Mouse (Mus musculus) adipocyte (in vitro differentiated cells): ENCODE data around the gene Dlk1.
"Not testable (repeated sequence)": the region's sequence is repeated elsewhere in the genome, so short reads cannot be mapped to it uniquely, and the experiment has no call there.

Experiments
- DNase-seq: peaks from one replicate; pipeline ENCODE4 v3.0.0-alpha.2; 2016; ENCODE audit warnings: low spot score

The Dlk1 gene

GRCm38 (mm10) chr12:109439974-109440373 is 12.6 kb upstream of the Dlk1 start:
- DNase-seq = no peak

- DNase-seq = peak; percentile 50
These were observed 11.3 kb upstream of the Dlk1 start for GRCm38 (mm10) chr12:109441366-109441765.

DNA sequence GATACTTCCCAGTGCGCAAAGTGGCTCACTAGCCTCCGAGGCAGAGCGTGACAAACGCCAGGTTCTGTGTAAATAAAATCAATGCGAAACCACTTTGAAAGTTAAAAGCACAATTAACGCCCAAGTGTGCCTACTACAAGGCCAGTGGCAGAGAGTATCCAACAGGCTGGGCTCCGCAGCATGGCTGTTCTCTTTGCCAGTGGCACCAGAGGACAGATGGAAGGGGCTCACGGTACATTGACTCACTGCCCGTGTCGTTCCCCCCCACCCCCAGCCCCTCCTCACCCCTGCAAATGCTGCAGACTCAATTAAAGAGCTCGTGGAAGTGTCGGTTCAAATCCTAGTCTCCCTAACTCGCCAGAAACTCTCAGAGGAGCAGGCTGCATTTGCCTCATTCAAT is 10.5 kb upstream of the Dlk1 start:
- DNase-seq = no peak

- no peak for DNase-seq
These were observed 9.3 kb upstream of the Dlk1 start for GRCm38 (mm10) chr12:109443276-109443675.

GRCm38 (mm10) chr12:109444999-109445398 is 7.6 kb upstream of the Dlk1 start:
- no peak for DNase-seq

GRCm38 (mm10) chr12:109445499-109446235 is 7.0 kb upstream of the Dlk1 start:
- no peak for DNase-seq

GRCm38 (mm10) chr12:109446236-109446941 is 6.2 kb upstream of the Dlk1 start:
- no peak for DNase-seq

DNA sequence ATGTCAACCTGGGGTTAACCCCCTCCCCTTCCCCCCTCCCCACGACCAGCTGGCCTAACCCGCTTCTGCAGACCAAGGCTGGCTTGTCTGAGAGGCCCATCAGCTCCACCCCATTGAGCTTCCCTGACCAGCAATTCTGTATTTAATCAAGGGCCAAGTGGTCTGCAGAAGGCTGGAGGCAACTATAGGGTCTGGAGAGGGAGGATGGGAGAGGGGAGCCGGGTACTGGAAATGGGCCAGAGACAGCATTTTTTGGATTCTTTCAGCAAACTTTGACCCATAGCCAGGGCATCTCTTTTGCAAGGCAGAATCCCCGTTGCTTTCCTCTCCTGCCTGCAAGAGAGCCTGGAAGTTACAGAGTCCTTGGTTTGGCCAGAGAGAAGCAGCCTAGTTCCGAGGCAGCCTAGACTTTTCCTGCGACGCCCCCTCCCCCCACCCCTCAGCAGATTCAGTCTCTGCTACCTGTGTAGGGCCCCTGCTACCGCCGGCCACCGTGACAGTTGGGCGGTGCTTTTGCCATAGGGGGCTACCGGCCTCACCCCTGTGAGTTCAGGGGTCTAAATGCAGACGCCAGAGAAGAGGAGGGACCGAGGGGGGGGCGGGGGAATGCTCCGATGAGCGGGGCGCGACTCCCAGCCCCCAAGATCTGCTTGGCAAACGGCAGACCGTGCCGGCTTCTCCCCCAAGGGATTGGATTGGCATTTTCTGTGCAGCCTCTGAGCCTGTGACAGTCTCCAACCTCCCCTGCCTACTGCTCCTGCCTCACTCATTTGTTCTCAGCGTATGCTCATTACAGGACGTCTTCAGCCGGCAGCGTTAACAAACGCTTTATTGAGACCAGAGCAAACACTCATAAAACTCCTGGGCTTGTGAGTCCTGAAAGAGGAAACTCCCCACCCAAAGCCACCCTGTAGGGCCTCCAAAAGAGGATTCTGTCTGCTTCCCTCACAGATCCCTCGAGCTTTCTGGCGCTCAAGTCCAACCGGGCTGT is 2.9 kb upstream of the Dlk1 start:
- peak; percentile 11 for DNase-seq

DNA sequence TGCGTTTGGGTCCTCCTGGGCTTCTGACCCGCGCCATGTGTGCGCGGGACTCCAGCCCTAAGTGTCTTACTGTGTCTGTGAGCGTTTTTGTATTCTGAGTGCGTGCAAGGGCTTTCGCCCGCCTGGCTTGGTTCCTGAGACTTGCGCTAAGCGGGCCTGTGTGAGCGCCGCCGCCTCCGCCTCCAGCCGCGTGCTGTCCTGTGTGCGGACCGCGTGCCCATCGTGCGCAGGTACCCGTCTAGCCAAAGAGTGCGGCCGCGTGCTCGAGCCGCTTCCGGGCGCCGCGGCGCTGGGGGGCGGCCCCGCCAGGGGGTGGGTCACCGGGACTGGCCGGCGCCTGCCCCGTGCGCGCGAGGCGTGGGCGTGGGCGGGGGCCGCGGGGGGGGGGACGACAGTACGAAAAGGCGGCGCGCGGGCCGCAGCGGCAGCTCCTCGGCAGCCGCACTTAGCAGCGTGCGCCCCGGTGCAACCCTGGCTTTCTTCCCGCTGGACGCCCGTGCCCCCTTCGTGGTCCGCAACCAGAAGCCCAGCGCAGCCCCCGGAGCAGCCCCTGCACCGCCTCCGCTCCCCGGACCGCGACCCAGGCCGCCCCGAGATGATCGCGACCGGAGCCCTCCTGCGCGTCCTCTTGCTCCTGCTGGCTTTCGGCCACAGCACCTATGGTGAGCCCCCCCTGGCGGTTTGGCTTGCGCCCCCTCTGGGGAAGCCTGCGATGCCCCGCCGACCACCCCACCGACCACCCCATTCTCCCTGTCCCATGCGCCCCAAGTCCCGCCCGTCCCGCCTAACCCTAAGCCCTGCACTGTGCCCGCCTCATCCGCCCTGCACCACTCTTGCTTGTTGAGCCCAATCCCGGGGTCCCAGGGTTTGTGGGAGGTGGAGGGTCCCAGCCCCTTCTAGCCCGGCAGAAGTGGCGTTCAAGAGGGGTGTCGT is 708 bp downstream of the Dlk1 start:
- no peak for DNase-seq

- DNase-seq = no peak
These were observed 1.5 kb downstream of the Dlk1 start for GRCm38 (mm10) chr12:109454137-109454536.

- DNase-seq = no peak
These were observed 4.0 kb downstream of the Dlk1 start for GRCm38 (mm10) chr12:109456531-109457202.

DNA sequence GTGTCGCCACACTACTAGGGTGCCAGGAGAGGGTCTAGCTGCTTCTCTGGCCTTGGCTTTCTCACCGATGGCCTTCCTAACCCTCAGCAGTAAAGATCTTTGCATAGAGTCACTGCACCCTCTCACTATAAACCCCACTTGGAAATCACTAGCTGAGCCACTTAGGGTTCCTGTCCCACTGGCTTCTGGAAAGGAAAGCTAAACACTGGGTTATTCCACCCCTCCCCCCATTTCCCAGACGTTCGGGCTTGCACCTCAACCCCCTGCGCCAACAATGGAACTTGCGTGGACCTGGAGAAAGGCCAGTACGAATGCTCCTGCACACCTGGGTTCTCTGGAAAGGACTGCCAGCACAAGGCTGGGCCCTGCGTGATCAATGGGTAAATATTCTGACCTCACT is 5.2 kb downstream of the Dlk1 start:
- no peak for DNase-seq

- no peak for DNase-seq
These were observed 6.3 kb downstream of the Dlk1 start for GRCm38 (mm10) chr12:109458896-109459295.

- DNase-seq = no peak
These were observed 7.1 kb downstream of the Dlk1 start for GRCm38 (mm10) chr12:109459481-109460401.

- no peak for DNase-seq
These were observed 10.0 kb downstream of the Dlk1 start for GRCm38 (mm10) chr12:109462594-109462993.

DNA sequence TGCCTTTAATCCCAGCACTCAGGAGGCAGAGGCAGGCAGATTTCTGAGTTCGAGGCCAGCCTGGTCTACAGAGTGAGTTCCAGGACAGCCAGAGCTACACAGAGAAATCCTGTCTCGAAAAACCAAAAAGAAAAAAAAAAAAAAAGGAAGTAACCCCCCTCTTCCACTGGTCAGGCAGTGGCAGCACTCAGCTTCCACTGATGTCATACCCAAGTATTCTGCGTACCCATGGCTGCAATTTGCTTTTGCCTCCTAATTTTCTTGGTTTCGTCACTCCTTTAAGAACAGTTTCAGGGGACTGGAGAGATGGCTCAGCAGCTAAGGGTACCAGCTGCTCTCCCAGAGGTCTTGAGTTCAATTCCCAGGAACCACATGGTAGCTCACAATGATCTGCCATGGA is 14.8 kb downstream of the Dlk1 start:
- not testable (repeated sequence) for DNase-seq

- DNase-seq = no peak
These were observed 17.2 kb downstream of the Dlk1 start for GRCm38 (mm10) chr12:109469793-109470192.

DNA sequence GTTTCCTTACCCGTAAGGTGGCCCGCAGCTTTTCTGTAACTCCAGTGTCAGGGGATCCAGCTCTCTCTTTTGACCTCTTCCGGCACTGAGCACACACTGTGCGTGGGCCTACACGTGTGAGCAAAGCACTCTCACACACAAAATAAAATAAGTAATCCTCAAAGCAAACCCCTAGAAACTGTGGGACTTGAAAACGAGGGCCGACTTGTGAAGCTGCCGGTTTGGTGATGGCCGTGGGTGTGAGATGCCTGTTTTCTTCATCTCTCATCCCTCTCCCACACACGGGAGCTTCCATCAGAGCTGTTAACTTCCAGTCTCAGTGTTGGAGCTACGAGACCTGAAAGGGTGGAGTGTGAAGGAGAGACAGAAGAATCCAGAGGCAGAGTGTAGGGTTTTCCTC is 20.0 kb downstream of the Dlk1 start:
- no peak for DNase-seq

GRCm38 (mm10) chr12:109473575-109473976 is 21.0 kb downstream of the Dlk1 start:
- DNase-seq = peak; percentile 8

GRCm38 (mm10) chr12:109474187-109474606 is 21.6 kb downstream of the Dlk1 start:
- DNase-seq = no peak
